Mouse (Mus musculus) neural tube, embryonic 13.5 days (tissue): ENCODE results near the gene Clpx. TPM values are rescaled to one million over a fixed set of nuclear protein-coding genes. Genes with fewer than 3 reads are reported as not detected.
"Not testable (repeated sequence)": the region's sequence is repeated elsewhere in the genome, so short reads cannot be mapped to it uniquely, and the experiment has no call there.

Experiments used
- ATAC-seq: fragments of 200-750 bp; cut with Nextera tagmentation; 2 replicates; pipeline ENCODE4 v1.8.0; 2017; ENCODE audit warnings: low read depth, mild to moderate bottlenecking, moderate TSS enrichment, moderate library complexity
- H3K27ac ChIP-seq: fragments of 300-500 bp; sonication (generic); replicated peaks from 2 replicates; pipeline ENCODE4 v1.5.1; 2015; ENCODE audit warnings: moderate library complexity, mild to moderate bottlenecking, inconsistent platforms
- H3K27me3 ChIP-seq: fragments of 300-500 bp; sonication (generic); 2 replicates; pipeline ENCODE4 v1.6.1; 2015; ENCODE audit warnings: mild to moderate bottlenecking, inconsistent platforms
- H3K36me3 ChIP-seq: fragments of 300-500 bp; sonication (generic); 2 replicates; pipeline ENCODE4 v1.6.1; 2015; ENCODE audit warnings: mild to moderate bottlenecking, inconsistent platforms
- H3K4me1 ChIP-seq: fragments of 300-500 bp; sonication (generic); replicated peaks from 2 replicates; pipeline ENCODE4 v1.6.1; 2015; ENCODE audit warnings: inconsistent platforms
- H3K4me2 ChIP-seq: fragments of 300-500 bp; sonication (generic); 2 replicates; pipeline ENCODE4 v1.6.1; 2015; ENCODE audit warnings: inconsistent platforms, mild to moderate bottlenecking, moderate library complexity
- H3K4me3 ChIP-seq: fragments of 300-500 bp; sonication (generic); 2 replicates; pipeline ENCODE4 v1.5.1; 2015; ENCODE audit warnings: mild to moderate bottlenecking, inconsistent platforms
- H3K9ac ChIP-seq: fragments of 300-500 bp; sonication (generic); 2 replicates; pipeline ENCODE4 v1.6.1; 2015; ENCODE audit warnings: moderate library complexity, mild to moderate bottlenecking, inconsistent platforms
- H3K9me3 ChIP-seq: fragments of 300-500 bp; sonication (generic); 2 replicates; pipeline ENCODE4 v1.6.1; 2016; ENCODE audit warnings: inconsistent platforms
- WGBS: fragments of 180-500 bp; shearing (Covaris S2); methylation state at CpG from one replicate; pipeline ENCODE4 v1.1.7; 2015; 5-methylcytosine and 5-hydroxymethylcytosine counted together
- polyA plus RNA-seq: library from polyadenylated mRNA; unstranded; fragments of >200 nt; fragmentation: Nextera tagmentation; extraction: Ambion mirVana; gene quantifications from 2 replicates; pipeline ENCODE4 v1.2.1, GENCODE M21; 2015

The Clpx gene
- polyA plus RNA-seq, 1 experiment from 2014 or later: 43.6 TPM

- Histone ChIP-seq H3K4me2 (no peak overlapping the region), H3K36me3 (no peaks in the 10 kb centered on the region), H3K4me1 (peaks cover 37% of the 10 kb centered on the region), H3K4me3 (no peak overlapping the region), H3K9ac (0 out of 2 replicates have a peak overlapping the region, but pooled peaks have one; percentile 18), H3K27ac (peak overlapping the region; percentile 92), H3K27me3 (0 out of 2 replicates have a peak, but pooled peaks cover 3% of the 10 kb centered on the region), H3K9me3 (no peaks in the 10 kb centered on the region)
- 27% methylated on average over 7 of the region's 7 CpGs for WGBS
- peak; percentile 96 for ATAC-seq
Observed at GRCm38 (mm10) chr9:65267742-65268515, 26.1 kb upstream of the Clpx start.

GRCm38 (mm10) chr9:65273048-65273809, 20.8 kb upstream of the Clpx start:
- 91% methylated on average over 13 of the region's 13 CpGs for WGBS
- ATAC-seq: no peak
- Histone ChIP-seq H3K27ac (no peak overlapping the region), H3K27me3 (0 out of 2 replicates have a peak, but pooled peaks cover 3% of the 10 kb centered on the region), H3K9ac (no peak overlapping the region), H3K4me3 (no peak overlapping the region), H3K36me3 (no peaks in the 10 kb centered on the region), H3K4me1 (peaks cover 3% of the 10 kb centered on the region), H3K9me3 (no peaks in the 10 kb centered on the region), H3K4me2 (no peak overlapping the region)

DNA sequence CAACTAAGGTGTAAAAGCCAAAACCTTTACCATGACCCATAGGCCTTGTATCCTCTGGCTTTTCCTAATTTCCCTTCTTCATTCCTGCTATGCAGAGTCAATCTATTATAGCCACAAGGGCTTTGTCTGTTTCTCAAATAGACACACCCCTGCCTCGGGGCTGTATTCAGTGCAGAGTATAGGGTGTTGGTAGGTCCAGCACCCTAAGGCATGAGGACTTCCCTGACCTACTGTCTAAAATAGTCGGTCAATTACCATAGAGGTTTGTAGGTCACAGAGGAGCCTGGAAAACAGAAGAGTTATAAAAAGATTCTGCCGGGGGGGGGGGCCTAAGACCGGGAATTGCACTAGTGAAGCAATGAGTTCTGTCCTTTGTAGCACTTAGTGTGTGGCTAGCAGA, 20.2 kb upstream of the Clpx start:
- Histone ChIP-seq H3K9ac (no peak overlapping the region), H3K36me3 (no peaks in the 10 kb centered on the region), H3K4me3 (no peak overlapping the region), H3K4me1 (no peaks in the 10 kb centered on the region), H3K9me3 (no peaks in the 10 kb centered on the region), H3K4me2 (no peak overlapping the region), H3K27ac (no peak overlapping the region), H3K27me3 (0 out of 2 replicates have a peak, but pooled peaks cover 3% of the 10 kb centered on the region)
- no peak for ATAC-seq
- WGBS: 76% methylated on average over 4 of the region's 4 CpGs

GRCm38 (mm10) chr9:65274851-65275250, 19.2 kb upstream of the Clpx start:
- not testable (repeated sequence) for H3K27ac ChIP-seq, H3K27me3 ChIP-seq, H3K4me2 ChIP-seq, H3K36me3 ChIP-seq, H3K4me3 ChIP-seq, H3K9me3 ChIP-seq, H3K4me1 ChIP-seq, H3K9ac ChIP-seq, ATAC-seq
- WGBS: 85% methylated on average over 3 of the region's 3 CpGs

- Histone ChIP-seq H3K27ac (no peak overlapping the region), H3K4me2 (no peak overlapping the region), H3K4me1 (no peaks in the 10 kb centered on the region), H3K4me3 (no peak overlapping the region), H3K36me3 (no peaks in the 10 kb centered on the region), H3K9me3 (no peaks in the 10 kb centered on the region), H3K9ac (no peak overlapping the region), H3K27me3 (0 out of 2 replicates have a peak, but pooled peaks cover 3% of the 10 kb centered on the region)
- ATAC-seq: no peak
- WGBS: 80% methylated on average over 4 of the region's 4 CpGs
Observed at GRCm38 (mm10) chr9:65275810-65276530, 18.1 kb upstream of the Clpx start.

GRCm38 (mm10) chr9:65281536-65282151, 12.4 kb upstream of the Clpx start:
- Histone ChIP-seq H3K27me3 (no peaks in the 10 kb centered on the region), H3K4me1 (no peaks in the 10 kb centered on the region; the same call in 1 of the 2 replicates), H3K27ac (no peak overlapping the region), H3K4me3 (no peak overlapping the region), H3K9me3 (no peaks in the 10 kb centered on the region), H3K4me2 (no peak overlapping the region), H3K9ac (0 out of 2 replicates have a peak overlapping the region, but pooled peaks have one; percentile 31), H3K36me3 (no peaks in the 10 kb centered on the region)
- no peak for ATAC-seq
- 78% methylated on average over 5 of the region's 5 CpGs for WGBS

DNA sequence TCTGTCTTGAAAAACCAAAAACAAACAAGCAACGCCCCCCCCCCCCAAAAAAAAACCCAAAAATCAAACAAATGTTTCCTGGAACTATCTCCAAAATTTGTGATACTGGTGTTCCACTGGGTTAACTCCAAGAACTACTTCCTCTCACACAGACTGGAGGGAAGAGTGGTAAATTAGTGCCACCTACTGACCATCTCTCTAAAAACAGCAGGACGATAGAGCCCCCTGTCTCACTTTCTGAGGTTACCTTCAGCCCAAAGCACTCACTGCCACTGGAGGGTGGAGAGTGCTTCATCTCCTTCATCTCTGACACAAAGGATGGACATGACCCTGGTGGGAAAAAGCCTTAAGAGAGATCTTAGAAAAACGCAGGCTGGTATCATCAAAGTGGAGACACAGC, 10.8 kb upstream of the Clpx start:
- Histone ChIP-seq H3K27ac (no peak overlapping the region), H3K27me3 (no peaks in the 10 kb centered on the region), H3K4me3 (no peak overlapping the region), H3K4me1 (no peaks in the 10 kb centered on the region; the same call in 1 of the 2 replicates), H3K36me3 (no peaks in the 10 kb centered on the region), H3K9ac (no peak overlapping the region), H3K9me3 (no peaks in the 10 kb centered on the region), H3K4me2 (no peak overlapping the region)
- ATAC-seq: no peak; the same call in 1 of the 2 replicates
- 2% methylated on average over 3 of the region's 3 CpGs for WGBS

GRCm38 (mm10) chr9:65288252-65288651, 5.8 kb upstream of the Clpx start:
- H3K9me3 ChIP-seq, H3K27me3 ChIP-seq, H3K36me3 ChIP-seq, ATAC-seq, H3K4me3 ChIP-seq, H3K4me1 ChIP-seq, H3K4me2 ChIP-seq, H3K27ac ChIP-seq, H3K9ac ChIP-seq: not testable (repeated sequence)
- WGBS: 83% methylated on average over 5 of the region's 5 CpGs

GRCm38 (mm10) chr9:65289988-65290387, 4.1 kb upstream of the Clpx start:
- Histone ChIP-seq H3K9me3 (no peaks in the 10 kb centered on the region), H3K9ac (no peak overlapping the region), H3K4me1 (peaks cover 12% of the 10 kb centered on the region), H3K4me2 (no peak overlapping the region), H3K4me3 (no peak overlapping the region), H3K27ac (no peak overlapping the region), H3K36me3 (no peaks in the 10 kb centered on the region), H3K27me3 (no peaks in the 10 kb centered on the region)
- no peak for ATAC-seq
- 95% methylated on average over 4 of the region's 4 CpGs for WGBS

DNA sequence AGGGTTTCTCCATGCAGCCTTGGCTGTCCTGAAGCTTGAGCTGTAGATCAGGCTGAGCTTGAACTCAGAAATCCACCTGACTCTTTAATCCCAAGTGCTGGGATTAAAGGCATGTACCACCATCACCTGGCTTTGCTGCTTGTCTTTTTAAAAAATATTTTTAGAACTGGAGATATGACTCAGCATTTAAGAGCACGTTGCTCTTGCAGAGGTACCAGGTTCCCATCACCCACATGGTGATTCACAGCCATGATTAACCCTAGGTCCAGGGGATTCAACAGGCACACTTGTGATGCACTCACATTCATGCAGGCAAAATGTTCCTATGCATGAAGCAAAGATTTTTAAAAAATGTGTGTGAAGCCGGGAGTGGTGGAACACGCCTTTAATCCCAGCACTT, 1.6 kb upstream of the Clpx start:
- Histone ChIP-seq H3K9ac (no peak overlapping the region), H3K36me3 (peaks cover 5% of the 10 kb centered on the region; the same call in 1 of the 2 replicates), H3K4me3 (no peak overlapping the region), H3K4me1 (peaks cover 31% of the 10 kb centered on the region), H3K4me2 (no peak overlapping the region), H3K27ac (no peak overlapping the region), H3K27me3 (no peaks in the 10 kb centered on the region), H3K9me3 (no peaks in the 10 kb centered on the region)
- ATAC-seq: no peak
- 94% methylated on average over 3 of the region's 3 CpGs for WGBS

DNA sequence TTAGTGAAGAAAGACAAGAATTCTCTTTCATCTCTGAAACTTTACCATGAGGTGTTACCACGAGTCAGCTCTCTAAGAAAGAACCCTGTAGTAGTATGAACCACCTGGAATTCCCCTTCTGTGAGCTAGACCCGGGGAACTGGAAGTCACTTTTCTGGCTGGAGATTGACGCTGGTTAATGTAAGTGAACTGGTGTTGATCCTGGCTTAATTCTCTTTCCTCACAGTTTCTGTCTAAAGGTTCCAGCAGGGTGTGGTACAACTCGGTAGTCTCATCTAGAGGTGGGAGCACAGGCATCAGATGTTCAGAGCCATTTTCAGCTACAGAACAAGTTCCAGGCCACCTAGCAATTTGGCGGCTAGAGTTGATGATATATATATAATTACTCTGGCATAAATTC, 941 bp upstream of the Clpx start:
- peaks cover 31% of the 10 kb centered on the region for H3K4me1 ChIP-seq
- H3K36me3 ChIP-seq: peaks cover 8% of the 10 kb centered on the region; the same call in 1 of the 2 replicates
- H3K9me3 ChIP-seq: no peaks in the 10 kb centered on the region
- whole genome bisulfite sequencing: 37% methylated on average over 5 of the region's 5 CpGs
- H3K27me3 ChIP-seq: no peaks in the 10 kb centered on the region
- ATAC-seq: no peak
- peak overlapping the region; percentile 76 for H3K4me2 ChIP-seq
- H3K9ac ChIP-seq: peak overlapping the region; percentile 77
- H3K27ac ChIP-seq: no peak overlapping the region
- peak overlapping the region; percentile 91 for H3K4me3 ChIP-seq
